Mouse (Mus musculus) left cerebral cortex, adult 9 months (tissue): ENCODE data around the gene Fam187a.
A peak's percentile ranks its signal among the peaks of the same experiment; 100 is the strongest.

Source experiments
- DNase-seq, 2 experiments: peaks; one replicate each; pipeline ENCODE4 v3.0.0; 2022; ENCODE audit warnings: low spot score in 2 of 2

The Fam187a gene

GRCm38 (mm10) chr11:102884616-102885219 is at the start of gene Fam187a:
Gene Fam187a, plus strand, starts transcription at chr11:102885169.
- DNase-seq: no peak

- DNase-seq: no peak
These were observed 49.4 kb upstream of the Fam187a start, which contains the start of gene Higd1b for GRCm38 (mm10) chr11:102835549-102835948. Gene Higd1b, plus strand, starts transcription at chr11:102835849.

DNA sequence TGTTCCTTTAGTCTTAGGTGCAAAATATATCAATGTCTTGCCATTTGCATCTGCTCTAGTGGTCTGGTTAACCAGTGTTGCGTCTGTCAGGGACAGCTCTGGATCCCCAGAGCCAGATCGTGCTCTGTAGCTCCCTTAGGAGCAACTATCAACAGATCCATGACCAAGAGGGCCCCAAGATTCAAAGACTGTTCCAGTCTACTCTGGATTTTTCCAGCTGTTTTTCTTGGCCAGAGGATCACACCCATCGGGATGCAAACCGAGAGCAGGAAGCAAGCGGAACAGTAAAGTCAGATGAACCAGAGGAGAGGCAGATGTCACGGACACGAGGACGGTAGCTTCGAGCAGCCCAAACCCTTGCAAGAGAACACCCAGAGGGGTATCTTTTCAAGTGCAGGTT is 48.8 kb upstream of the Fam187a start:
- DNase-seq: no peak

DNA sequence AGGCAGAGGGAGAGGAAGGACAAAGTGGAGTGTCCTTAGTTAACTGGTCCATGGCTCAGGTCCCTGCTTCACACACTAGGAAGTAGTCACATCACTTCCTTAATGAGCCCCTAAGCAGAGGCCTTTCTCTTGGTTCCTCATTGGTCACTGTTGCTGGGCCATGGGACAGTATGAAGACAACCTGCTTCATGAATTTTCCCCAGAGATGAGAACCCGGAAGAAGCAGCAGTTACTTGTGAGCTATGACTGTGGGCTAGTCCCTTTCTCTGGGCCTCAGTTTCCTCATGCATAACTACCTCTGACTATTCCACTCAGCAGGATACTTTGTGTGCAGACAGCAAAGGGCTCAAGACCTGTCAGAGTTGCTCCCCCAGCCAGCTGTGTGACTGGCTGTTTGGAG is 47.6 kb upstream of the Fam187a start:
- DNase-seq: no peak

- DNase-seq: no peak
These were observed 46.8 kb upstream of the Fam187a start for GRCm38 (mm10) chr11:102838126-102838525.

DNA sequence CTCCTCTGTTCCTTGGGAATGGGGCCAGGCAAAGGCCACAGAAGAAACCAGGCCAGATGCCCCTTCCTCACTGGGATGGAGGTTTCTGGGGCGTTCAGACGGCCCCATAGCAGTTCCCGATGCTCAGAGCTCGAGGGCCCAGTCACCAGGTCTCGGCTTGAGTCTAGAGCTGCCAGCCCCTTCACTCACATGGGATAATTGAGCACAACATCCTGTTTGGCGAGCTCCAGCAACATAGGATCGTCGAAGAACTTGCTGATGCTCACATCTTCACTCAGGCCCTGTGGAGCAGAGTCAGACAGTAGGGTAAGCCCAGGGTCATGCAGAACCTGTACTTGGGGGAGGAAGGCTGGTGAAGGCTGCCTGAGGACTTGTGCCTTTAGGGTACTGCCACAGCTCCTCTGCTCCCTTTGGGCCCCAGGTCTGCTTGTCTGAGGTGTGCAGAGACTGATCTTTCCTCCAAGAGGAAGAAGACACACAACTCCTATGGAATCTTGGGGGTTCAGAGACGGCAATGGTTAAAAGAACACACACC is 46.3 kb upstream of the Fam187a start:
- no peak for DNase-seq

DNA sequence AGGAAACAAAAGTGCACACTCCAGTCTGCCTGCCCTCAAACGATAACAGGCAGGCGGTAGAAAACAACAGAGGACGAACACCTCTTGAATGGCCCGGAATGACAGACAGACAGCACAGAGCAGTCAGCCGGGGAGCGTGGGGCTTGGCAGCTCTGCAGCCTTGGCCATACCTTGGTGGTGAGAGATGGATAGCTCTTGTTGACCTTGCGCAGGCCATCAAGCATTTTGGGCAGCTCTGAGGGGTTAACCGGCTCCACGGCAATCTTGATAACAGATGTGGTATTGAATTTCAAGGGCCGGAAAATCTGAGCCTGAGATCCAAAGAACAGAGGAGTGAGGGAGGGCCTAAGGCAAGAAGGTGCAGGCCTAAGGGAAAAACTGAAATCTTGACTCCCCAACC is 39.0 kb upstream of the Fam187a start:
- no peak for DNase-seq

DNA sequence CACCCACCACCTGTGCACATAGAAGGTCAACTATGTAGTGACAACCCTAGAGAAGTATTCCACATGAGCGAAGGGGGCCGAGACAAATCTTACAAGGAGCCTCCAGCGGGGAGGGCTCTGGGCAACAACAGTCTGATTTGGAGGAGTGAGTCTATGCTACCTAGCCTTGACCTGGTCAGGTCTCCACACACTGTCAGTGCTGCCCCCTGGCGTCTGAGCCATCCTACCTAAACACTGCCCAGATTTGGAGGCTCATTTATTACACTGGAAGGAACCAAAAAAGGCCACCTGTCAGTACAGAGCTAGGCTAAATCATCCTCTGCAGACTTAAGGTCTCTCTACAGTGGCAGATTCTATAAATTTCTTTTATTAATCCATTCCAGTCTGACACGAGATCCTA is 33.1 kb upstream of the Fam187a start:
- DNase-seq: peak in 1 of 2 experiments; percentile 38

- no peak for DNase-seq
These were observed 31.2 kb upstream of the Fam187a start for GRCm38 (mm10) chr11:102853760-102854159.

GRCm38 (mm10) chr11:102855941-102856340 is 29.0 kb upstream of the Fam187a start:
- no peak for DNase-seq

DNA sequence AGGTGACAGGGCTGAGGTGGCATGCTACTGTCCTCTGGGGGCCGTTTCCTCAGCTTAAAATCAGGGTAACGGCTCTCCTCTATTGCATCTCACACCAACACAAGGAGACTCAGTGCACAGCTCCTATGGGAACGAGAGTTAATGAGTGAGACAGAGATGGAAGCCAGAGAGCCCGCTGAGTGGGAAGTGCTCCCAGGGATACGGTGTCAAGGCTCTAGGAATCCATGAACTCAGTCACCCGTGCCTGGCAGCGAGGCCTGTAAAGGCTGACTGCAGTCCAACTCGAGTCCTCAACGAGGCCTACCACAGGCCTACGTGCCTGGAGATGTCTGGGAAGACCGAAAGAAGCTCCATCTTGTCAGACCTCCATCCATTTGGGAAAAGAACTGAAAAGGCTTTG is 26.0 kb upstream of the Fam187a start:
- DNase-seq: no peak

DNA sequence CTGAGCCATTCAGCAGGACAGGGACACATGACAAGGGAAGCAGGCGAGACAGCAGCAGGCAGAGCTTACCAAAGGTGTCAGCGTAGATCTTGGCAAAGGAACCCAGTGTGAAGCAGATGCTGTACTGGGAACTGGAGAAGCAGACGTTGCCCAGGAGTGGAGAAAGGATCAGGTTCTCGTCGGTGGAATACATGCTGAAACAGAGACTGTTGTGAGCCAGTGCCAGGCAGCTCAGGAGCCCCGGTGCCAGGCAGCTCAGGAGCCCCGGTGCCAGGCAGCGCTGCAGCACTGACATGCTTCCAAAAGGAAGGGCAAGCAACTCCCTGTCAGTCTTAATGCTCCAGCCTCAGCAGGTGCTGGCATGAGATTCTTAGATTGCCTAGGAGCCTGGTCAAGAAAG is 25.0 kb upstream of the Fam187a start:
- peak in 1 of 2 experiments; percentile 63 for DNase-seq

GRCm38 (mm10) chr11:102864272-102864671 is 20.7 kb upstream of the Fam187a start:
- peak in 1 of 2 experiments; percentile 76 for DNase-seq

DNA sequence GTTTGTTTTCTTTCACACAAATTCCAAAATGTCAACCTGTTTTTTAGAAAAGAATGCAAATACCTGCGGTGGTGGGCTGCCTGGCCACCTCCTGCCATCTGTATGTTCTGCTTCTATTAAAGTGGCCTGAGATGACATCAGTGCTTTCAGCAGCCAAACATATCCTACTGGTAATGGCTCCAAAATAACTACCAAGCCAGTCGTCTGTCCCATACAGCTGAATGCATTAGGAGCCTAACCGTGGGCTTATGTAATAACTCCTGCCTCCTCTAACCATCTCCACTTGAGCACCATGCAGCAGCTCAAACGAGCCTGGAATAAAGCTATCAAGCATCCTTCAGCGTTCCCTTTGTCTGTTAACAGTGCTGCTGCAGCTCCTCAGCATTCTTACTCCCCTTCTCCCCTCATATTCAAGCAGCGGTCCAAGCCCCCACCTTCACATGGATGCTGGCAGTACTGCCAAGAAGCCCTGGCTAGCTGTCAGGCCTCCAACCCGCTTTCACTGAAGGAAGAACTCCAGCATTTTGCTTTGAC is 10.1 kb upstream of the Fam187a start:
- peak; percentile 71 to 83 for DNase-seq

GRCm38 (mm10) chr11:102879558-102879957 is 5.4 kb upstream of the Fam187a start:
- DNase-seq: no peak

DNA sequence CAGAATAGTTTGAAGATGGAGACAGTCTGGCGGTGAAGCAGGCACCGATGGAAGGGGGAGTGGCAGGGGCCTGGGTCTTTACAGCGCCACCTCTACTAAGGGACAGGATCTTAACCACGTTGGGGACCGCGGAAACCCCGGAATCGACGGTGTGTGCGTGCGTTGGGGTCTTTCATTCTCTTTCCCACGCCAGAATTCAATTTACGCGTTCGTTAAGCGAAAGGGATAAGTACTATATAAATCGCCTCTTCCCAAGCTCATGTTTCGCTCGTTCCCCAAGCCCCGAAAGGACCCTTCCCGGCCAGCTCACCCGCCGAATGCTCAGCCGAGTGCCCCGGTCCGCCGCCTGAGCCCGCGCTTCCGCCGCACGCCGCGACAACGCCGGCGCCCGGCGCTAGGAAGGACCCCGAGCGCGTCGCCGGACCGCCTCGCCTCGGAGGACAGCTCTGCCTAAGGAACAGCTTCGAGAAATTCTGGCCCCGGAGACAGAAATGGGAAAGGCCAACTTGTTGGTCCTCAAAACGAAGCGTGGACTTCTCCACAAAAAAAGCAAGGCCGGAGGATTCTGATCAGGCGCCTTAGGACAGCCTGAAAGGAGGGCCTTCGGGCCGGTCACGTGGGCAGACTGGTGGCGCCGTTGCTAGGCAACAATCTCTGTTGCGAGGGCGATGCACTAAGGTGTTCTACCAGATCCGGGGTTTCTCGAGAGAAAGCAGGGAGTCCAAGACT is 4.2 kb upstream of the Fam187a start, which contains the start of the genes Eftud2 and Ccdc103:
Gene Eftud2, minus strand, starts transcription at position 401 of the 729 bp plus-strand sequence.
Gene Ccdc103, plus strand, starts transcription at position 620 of the 729 bp plus-strand sequence.
- peak; percentile 85 to 96 for DNase-seq

GRCm38 (mm10) chr11:102881314-102882198 is 3.4 kb upstream of the Fam187a start:
- no peak for DNase-seq

- DNase-seq: no peak
These were observed 2.5 kb downstream of the Fam187a start for GRCm38 (mm10) chr11:102887433-102887832.

DNA sequence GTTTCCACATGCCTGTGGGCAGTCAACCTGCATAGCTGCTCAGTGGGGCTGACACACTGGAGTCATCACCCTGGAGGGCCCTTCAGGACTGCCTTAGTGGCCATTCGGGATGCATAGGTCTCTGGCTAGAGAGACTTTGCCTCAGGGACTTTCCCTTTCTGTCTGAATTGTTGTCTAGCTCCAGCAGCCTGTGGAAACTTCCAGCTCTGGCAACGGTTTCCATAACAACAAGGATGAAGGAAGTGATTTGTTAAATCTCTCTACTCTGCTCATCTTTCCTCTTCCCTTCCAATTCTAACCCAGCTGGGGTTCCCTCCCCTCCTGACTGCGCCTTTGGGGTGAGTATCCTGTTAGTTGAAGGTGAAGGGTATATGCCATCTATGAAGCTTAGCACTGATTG is 3.2 kb downstream of the Fam187a start:
- DNase-seq: peak in 1 of 2 experiments; percentile 63

DNA sequence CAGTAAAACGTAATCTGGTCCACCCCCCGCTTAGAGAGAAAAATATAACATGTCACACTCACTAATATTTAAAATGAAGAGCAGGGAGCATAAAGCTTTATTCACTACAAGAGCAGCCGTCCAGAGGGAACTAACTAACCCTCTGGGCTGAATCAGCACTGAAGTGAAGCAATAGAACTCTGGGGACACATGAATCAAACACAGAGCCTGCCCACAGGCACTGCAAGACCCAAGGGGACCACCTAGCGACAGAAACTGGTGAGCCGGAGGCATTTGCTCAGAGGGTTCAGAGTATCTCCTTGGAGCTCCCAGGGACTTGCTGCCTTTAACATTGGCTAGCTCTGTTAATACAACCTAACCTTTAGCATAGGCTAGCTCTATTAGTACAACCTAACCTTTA is 5.1 kb downstream of the Fam187a start:
- DNase-seq: no peak

- DNase-seq: no peak
These were observed 8.2 kb downstream of the Fam187a start for GRCm38 (mm10) chr11:102893015-102893651.
